Mouse (Mus musculus) forebrain, embryonic 14.5 days (tissue): Measurements from ENCODE around the gene Rbks. TPM values are rescaled to one million over a fixed set of nuclear protein-coding genes. Genes with fewer than 3 reads are reported as not detected.

ENCODE experiments used
- microRNA-seq: library from miRNA; unstranded; fragments of <30 nt; microRNA quantifications from one replicate; pipeline ENCODE4, GENCODE M21; 2016
- polyA plus RNA-seq: library from polyadenylated mRNA; unstranded; fragments of >200 nt; fragmentation: Nextera tagmentation; extraction: Ambion mirVana; gene quantifications from 2 replicates; pipeline ENCODE4 v1.2.1, GENCODE M21; 2014

Gene Rbks
- polyA plus RNA-seq, 1 experiment from 2014 or later = 1.9 TPM

Small RNA genes within 50 kb of the gene (microRNA-seq; reads per million reads assigned to microRNA genes)
- not detected for gene Mir3473e

Other genes with a start within 250 kb of the Rbks start
- 79.7 and 93.6 TPM in 2 replicates for gene Zfp512, start 245.2 kb downstream of the Rbks start, polyA plus RNA-seq
- gene 4930548H24Rik, start 211.9 kb downstream of the Rbks start, polyA plus RNA-seq = not detected in 2 replicates
- 83.2 and 83.9 TPM in 2 replicates for gene Gpn1, start 202.9 kb downstream of the Rbks start, polyA plus RNA-seq
- gene Slc4a1ap, start 170.6 kb downstream of the Rbks start, polyA plus RNA-seq = 20.9 and 21.7 TPM in 2 replicates
- gene Supt7l, start 169.8 kb downstream of the Rbks start, polyA plus RNA-seq = 10.0 and 13.7 TPM in 2 replicates
- gene Mrpl33, start 100.7 kb downstream of the Rbks start, polyA plus RNA-seq = 202 and 241 TPM in 2 replicates
- gene Babam2, start 57 bp upstream of the Rbks start, polyA plus RNA-seq = 32.3 TPM in 2 replicates